Mouse (Mus musculus) megakaryocyte, embryonic 14.5 days (primary cell): ENCODE measurements around the gene Ltbp1.

Experiments
- FLI1 ChIP-seq: IDR thresholded peaks from 2 replicates; pipeline ENCODE4 v1.6.1; 2012; ENCODE audit warnings: low read length, inconsistent platforms, mixed read lengths
- GATA1 ChIP-seq: IDR thresholded peaks from 3 replicates; pipeline ENCODE4 v1.6.1; 2012; ENCODE audit warnings: mixed read lengths, low read length, inconsistent platforms, borderline replicate concordance

DNA sequence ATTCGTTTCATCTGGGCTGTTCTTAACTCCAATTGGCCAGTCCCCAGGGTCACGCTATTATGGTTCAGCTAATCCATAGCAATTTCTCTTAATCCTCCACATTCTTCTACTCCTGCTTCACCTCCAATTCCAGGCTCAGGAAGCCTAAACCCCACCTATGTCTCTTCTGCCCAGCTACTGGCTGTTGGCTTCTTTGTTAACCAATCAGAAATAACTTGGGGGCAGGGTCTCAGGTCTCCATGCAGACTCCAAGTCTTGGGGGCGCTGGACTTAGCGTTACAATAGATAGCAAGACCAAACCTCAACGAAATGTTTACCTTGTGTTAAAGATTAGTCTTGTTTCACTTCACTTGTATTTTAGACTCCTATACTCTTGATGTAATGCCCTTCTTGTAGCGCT, 85.2 kb downstream of the Ltbp1 start:
- TF ChIP-seq GATA1, result no peak
- TF ChIP-seq FLI1, result no peak
